Mouse (Mus musculus) layer of hippocampus, postnatal 10 days (tissue): ENCODE measurements around the gene Eps15. TPM values are rescaled to one million over a fixed set of nuclear protein-coding genes. Genes with fewer than 3 reads are reported as not detected.

Experiments used
- DNase-seq, 2 experiments: peaks; one replicate each; pipeline ENCODE4 v3.0.0; 2021; ENCODE audit warnings: low spot score in 2 of 2
- total RNA-seq, 2 experiments: library from RNA; stranded (reverse); gene quantifications; 2 replicates each; pipeline ENCODE4 v1.2.3; 2021

The Eps15 gene
- total RNA-seq, 2 experiments from 2014 or later = 168 TPM

- no peak for DNase-seq
Observed at GRCm38 (mm10) chr4:109267452-109267851, 12.6 kb upstream of the Eps15 start.

- no peak for DNase-seq
Observed at GRCm38 (mm10) chr4:109268903-109269302, 11.2 kb upstream of the Eps15 start.

GRCm38 (mm10) chr4:109271803-109272202 is 8.3 kb upstream of the Eps15 start:
- DNase-seq = no peak

- peak in 1 of 2 experiments; percentile 24 for DNase-seq
Observed at GRCm38 (mm10) chr4:109273586-109274240, 6.4 kb upstream of the Eps15 start.

- peak; percentile 15 to 27 for DNase-seq
Observed at GRCm38 (mm10) chr4:109280459-109281160, 542 bp downstream of the Eps15 start.

GRCm38 (mm10) chr4:109281161-109281560 is 1.1 kb downstream of the Eps15 start:
- DNase-seq = no peak

- no peak for DNase-seq
Observed at GRCm38 (mm10) chr4:109281946-109282345, 1.9 kb downstream of the Eps15 start.

GRCm38 (mm10) chr4:109294629-109295028 is 14.6 kb downstream of the Eps15 start:
- DNase-seq = no peak

- DNase-seq = no peak
Observed at GRCm38 (mm10) chr4:109296510-109296909, 16.4 kb downstream of the Eps15 start.

- DNase-seq = no peak
Observed at GRCm38 (mm10) chr4:109299136-109299535, 19.1 kb downstream of the Eps15 start.

GRCm38 (mm10) chr4:109316941-109317894 is 37.1 kb downstream of the Eps15 start:
- DNase-seq = no peak

- DNase-seq = no peak
Observed at GRCm38 (mm10) chr4:109336796-109337195, 56.7 kb downstream of the Eps15 start.

GRCm38 (mm10) chr4:109341222-109341621 is 61.2 kb downstream of the Eps15 start:
- DNase-seq = no peak

- no peak for DNase-seq
Observed at GRCm38 (mm10) chr4:109342783-109343485, 62.9 kb downstream of the Eps15 start.

GRCm38 (mm10) chr4:109343909-109344308 is 63.8 kb downstream of the Eps15 start:
- DNase-seq = peak; percentile 25 to 31

GRCm38 (mm10) chr4:109378107-109378506 is 98.0 kb downstream of the Eps15 start:
- DNase-seq = no peak

- DNase-seq = no peak
Observed at GRCm38 (mm10) chr4:109382457-109382856, 102.4 kb downstream of the Eps15 start.

GRCm38 (mm10) chr4:109385599-109385998 is 105.5 kb downstream of the Eps15 start:
- no peak for DNase-seq

GRCm38 (mm10) chr4:109393229-109393779 is 113.2 kb downstream of the Eps15 start:
- DNase-seq = no peak

GRCm38 (mm10) chr4:109393902-109394301 is 113.8 kb downstream of the Eps15 start:
- no peak for DNase-seq
